Mouse (Mus musculus) liver, embryonic 12.5 days (tissue): ENCODE measurements around the gene Mfsd2a. TPM values are rescaled to one million over a fixed set of nuclear protein-coding genes. Genes with fewer than 3 reads are reported as not detected.

Experiments
- ATAC-seq: fragments of 200-750 bp; cut with Nextera tagmentation; 2 replicates; pipeline ENCODE4 v1.8.0; 2017; ENCODE audit warnings: moderate number of reproducible peaks, mild to moderate bottlenecking, moderate library complexity
- H3K27ac ChIP-seq: fragments of 300-500 bp; sonication (generic); 2 replicates; pipeline ENCODE4 v1.5.1; 2016; ENCODE audit warnings: mild to moderate bottlenecking
- H3K27me3 ChIP-seq: fragments of 300-500 bp; sonication (generic); replicated peaks from 2 replicates; pipeline ENCODE4 v1.6.1; 2016; ENCODE audit warnings: mild to moderate bottlenecking, moderate library complexity
- H3K36me3 ChIP-seq: fragments of 300-500 bp; sonication (generic); 2 replicates; pipeline ENCODE4 v1.6.1; 2016; ENCODE audit warnings: mild to moderate bottlenecking, moderate library complexity
- H3K4me1 ChIP-seq: fragments of 300-500 bp; sonication (generic); 2 replicates; pipeline ENCODE4 v1.6.1; 2016
- H3K4me2 ChIP-seq: fragments of 300-500 bp; sonication (generic); 2 replicates; pipeline ENCODE4 v1.6.1; 2016; ENCODE audit warnings: mild to moderate bottlenecking, moderate library complexity
- H3K4me3 ChIP-seq: fragments of 300-500 bp; sonication (generic); 2 replicates; pipeline ENCODE4 v1.5.1; 2016; ENCODE audit warnings: mild to moderate bottlenecking, moderate library complexity
- H3K9ac ChIP-seq: fragments of 300-500 bp; sonication (generic); 2 replicates; pipeline ENCODE4 v1.6.1; 2016; ENCODE audit warnings: mild to moderate bottlenecking, moderate library complexity
- H3K9me3 ChIP-seq: fragments of 300-500 bp; sonication (generic); replicated peaks from 2 replicates; pipeline ENCODE4 v1.6.1; 2016; ENCODE audit warnings: mild to moderate bottlenecking, moderate library complexity
- WGBS: fragments of 180-500 bp; shearing (Covaris S2); methylation state at CpG from one replicate; pipeline ENCODE4 v1.1.7; 2016; ENCODE audit not compliant: insufficient replicate concordance; 5-methylcytosine and 5-hydroxymethylcytosine counted together
- polyA plus RNA-seq: library from polyadenylated mRNA; unstranded; fragments of >200 nt; fragmentation: Nextera tagmentation; extraction: Ambion mirVana; gene quantifications from 2 replicates; pipeline ENCODE4 v1.2.1, GENCODE M21; 2016

Gene Mfsd2a
- polyA plus RNA-seq, 1 experiment from 2014 or later, result 0.14 TPM

DNA sequence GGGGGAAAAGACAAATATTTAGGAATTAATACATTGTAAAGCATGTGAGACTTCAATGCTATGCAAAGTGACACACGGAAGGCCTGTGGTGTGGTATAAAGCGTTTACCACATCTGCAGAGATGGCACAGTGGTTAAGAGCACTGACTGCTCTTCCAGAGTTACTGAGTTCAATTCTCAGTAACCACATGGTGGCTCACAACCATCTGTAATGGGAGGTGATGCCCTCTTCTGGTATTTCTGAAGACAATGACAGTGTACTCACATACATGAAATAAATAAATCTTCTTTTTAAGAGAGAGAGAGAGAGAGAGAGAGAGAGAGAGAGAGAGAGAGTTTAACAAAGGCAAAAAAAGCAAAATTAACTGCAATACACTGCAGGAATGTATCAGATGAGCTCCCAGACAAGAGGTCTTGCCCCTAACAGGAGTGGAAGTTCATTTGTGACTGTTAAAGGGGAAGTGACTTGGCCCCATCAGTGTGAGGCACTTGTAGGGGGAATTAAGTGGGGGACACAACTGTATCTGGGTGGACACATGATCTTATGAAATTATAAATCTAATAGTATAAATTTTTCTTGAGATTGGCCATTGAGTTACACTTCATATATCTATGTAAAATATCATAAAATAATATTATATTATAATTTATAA lies 29.9 kb downstream of the Mfsd2a start:
- H3K9me3 ChIP-seq, result no peaks in the 10 kb centered on the region
- no peaks in the 10 kb centered on the region for H3K36me3 ChIP-seq
- WGBS, result 66% methylated on average over 2 of the region's 2 CpGs
- H3K27me3 ChIP-seq, result no peaks in the 10 kb centered on the region
- H3K4me1 ChIP-seq, result 0 out of 2 replicates have a peak, but pooled peaks cover 6% of the 10 kb centered on the region
- no peak overlapping the region for H3K4me3 ChIP-seq
- no peak overlapping the region for H3K9ac ChIP-seq
- ATAC-seq, result no peak
- H3K27ac ChIP-seq, result no peak overlapping the region
- no peak overlapping the region for H3K4me2 ChIP-seq

- no peak for ATAC-seq
- 61% methylated on average over 15 of the region's 15 CpGs for WGBS
- H3K9me3 ChIP-seq, result no peaks in the 10 kb centered on the region
- H3K9ac ChIP-seq, result no peak overlapping the region
- no peaks in the 10 kb centered on the region for H3K4me1 ChIP-seq
- H3K4me2 ChIP-seq, result no peak overlapping the region
- no peaks in the 10 kb centered on the region for H3K36me3 ChIP-seq
- H3K4me3 ChIP-seq, result no peak overlapping the region
- no peak overlapping the region for H3K27ac ChIP-seq
- H3K27me3 ChIP-seq, result no peaks in the 10 kb centered on the region
Observed at GRCm38 (mm10) chr4:122923392-122924344, 37.3 kb downstream of the Mfsd2a start.

DNA sequence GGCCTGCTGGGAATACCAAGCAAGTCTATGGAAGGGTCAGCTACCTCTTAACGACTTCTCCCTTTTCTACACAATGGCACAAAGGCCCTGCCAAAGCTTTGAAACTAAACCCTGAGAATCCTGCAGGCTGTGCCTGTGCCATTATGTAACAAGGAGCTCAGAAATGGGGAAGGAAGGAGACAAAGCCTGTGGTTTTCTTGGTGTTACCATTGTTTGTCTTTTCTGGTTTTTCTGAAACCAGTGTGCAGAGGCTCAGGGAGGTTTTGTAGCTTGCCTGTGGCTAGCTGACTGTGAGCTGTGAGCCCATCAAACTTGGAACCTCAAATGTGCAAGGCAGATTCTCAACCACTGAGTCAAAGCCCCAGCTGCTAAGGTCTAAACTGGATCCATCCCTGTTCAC lies 38.1 kb downstream of the Mfsd2a start:
- Histone ChIP-seq H3K4me2 (no peak overlapping the region), H3K9me3 (no peaks in the 10 kb centered on the region), H3K4me1 (no peaks in the 10 kb centered on the region), H3K27me3 (no peaks in the 10 kb centered on the region), H3K9ac (no peak overlapping the region), H3K4me3 (no peak overlapping the region), H3K27ac (no peak overlapping the region), H3K36me3 (no peaks in the 10 kb centered on the region)
- no peak for ATAC-seq
- WGBS, result 13% methylated on average over 1 of the region's 1 CpGs

DNA sequence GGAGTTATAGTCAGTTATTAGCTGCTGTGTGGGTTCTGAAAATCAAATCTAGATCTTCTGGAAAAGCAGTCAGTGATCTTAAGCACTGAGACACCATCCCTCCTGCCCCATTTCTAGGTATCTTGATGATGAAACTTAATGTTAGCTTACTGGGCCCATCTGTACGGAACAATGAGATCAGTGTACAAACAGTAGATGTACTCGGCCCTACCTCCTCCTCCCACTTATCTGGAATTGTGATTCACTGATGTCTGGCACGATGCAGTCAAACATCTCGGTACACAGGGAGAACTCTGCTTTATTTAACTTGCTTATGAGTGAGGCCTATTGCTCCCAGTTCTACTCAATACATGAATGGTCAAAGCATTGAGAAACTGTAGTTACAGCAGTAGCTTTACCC lies 45.0 kb downstream of the Mfsd2a start:
- no peak overlapping the region for H3K27ac ChIP-seq
- no peaks in the 10 kb centered on the region for H3K4me1 ChIP-seq
- H3K4me3 ChIP-seq, result no peak overlapping the region
- H3K9ac ChIP-seq, result no peak overlapping the region
- H3K9me3 ChIP-seq, result 0 out of 2 replicates have a peak, but pooled peaks cover 7% of the 10 kb centered on the region
- no peak for ATAC-seq
- no peaks in the 10 kb centered on the region for H3K36me3 ChIP-seq
- WGBS, result 67% methylated on average over 4 of the region's 4 CpGs
- no peak overlapping the region for H3K4me2 ChIP-seq
- H3K27me3 ChIP-seq, result no peaks in the 10 kb centered on the region

- WGBS, result 71% methylated on average over 7 of the region's 7 CpGs
Observed at GRCm38 (mm10) chr4:122914186-122914585, 46.8 kb downstream of the Mfsd2a start.

GRCm38 (mm10) chr4:122912613-122913012 lies 48.4 kb downstream of the Mfsd2a start:
- H3K4me2 ChIP-seq, result no peak overlapping the region
- WGBS, result 52% methylated on average over 5 of the region's 5 CpGs
- no peak for ATAC-seq
- H3K27ac ChIP-seq, result no peak overlapping the region
- H3K27me3 ChIP-seq, result no peaks in the 10 kb centered on the region
- H3K4me1 ChIP-seq, result no peaks in the 10 kb centered on the region
- no peak overlapping the region for H3K4me3 ChIP-seq
- H3K9ac ChIP-seq, result no peak overlapping the region
- no peaks in the 10 kb centered on the region for H3K36me3 ChIP-seq
- H3K9me3 ChIP-seq, result peaks cover 12% of the 10 kb centered on the region; the same call in 1 of the 2 replicates

More at GRCm38 (mm10) chr4:122914186-122914585, 46.8 kb downstream of the Mfsd2a start:
- ATAC-seq, result no peak
- Histone ChIP-seq H3K4me1 (no peaks in the 10 kb centered on the region), H3K4me3 (no peak overlapping the region), H3K9me3 (0 out of 2 replicates have a peak, but pooled peaks cover 10% of the 10 kb centered on the region), H3K27me3 (no peaks in the 10 kb centered on the region), H3K9ac (no peak overlapping the region), H3K27ac (no peak overlapping the region), H3K4me2 (no peak overlapping the region), H3K36me3 (no peaks in the 10 kb centered on the region)

DNA sequence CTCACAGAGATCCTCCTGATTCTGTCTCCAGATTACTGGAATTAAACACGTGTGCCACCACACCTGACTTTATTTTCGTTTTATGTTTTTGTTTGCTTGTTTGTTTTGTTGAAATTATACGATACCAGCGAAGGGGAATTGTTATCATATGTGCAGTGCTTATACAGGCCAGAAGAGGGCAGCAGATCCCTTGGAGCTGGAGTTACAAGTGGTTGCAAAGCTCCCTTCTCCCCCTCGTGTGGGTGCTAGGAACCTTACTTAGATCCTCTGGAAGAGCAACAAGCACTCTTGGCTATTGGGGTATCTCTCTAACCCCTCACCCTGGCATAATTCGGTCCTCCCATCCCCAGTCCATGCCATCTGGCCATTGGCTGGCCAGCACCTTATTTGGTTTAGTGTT lies 50.4 kb downstream of the Mfsd2a start:
- Histone ChIP-seq H3K9ac (no peak overlapping the region), H3K4me2 (no peak overlapping the region), H3K9me3 (peaks cover 13% of the 10 kb centered on the region; the same call in 1 of the 2 replicates), H3K36me3 (no peaks in the 10 kb centered on the region), H3K4me1 (no peaks in the 10 kb centered on the region), H3K4me3 (no peak overlapping the region), H3K27ac (no peak overlapping the region), H3K27me3 (no peaks in the 10 kb centered on the region)
- no peak for ATAC-seq
- 36% methylated on average over 6 of the region's 6 CpGs for WGBS

- no peak overlapping the region for H3K4me2 ChIP-seq
- no peaks in the 10 kb centered on the region for H3K27me3 ChIP-seq
- WGBS, result 63% methylated on average over 12 of the region's 12 CpGs
- no peak overlapping the region for H3K9ac ChIP-seq
- H3K4me1 ChIP-seq, result no peaks in the 10 kb centered on the region
- no peaks in the 10 kb centered on the region for H3K36me3 ChIP-seq
- peaks cover 13% of the 10 kb centered on the region; the same call in 1 of the 2 replicates for H3K9me3 ChIP-seq
- no peak overlapping the region for H3K27ac ChIP-seq
- ATAC-seq, result no peak
- no peak overlapping the region for H3K4me3 ChIP-seq
Observed at GRCm38 (mm10) chr4:122909572-122910189, 51.3 kb downstream of the Mfsd2a start.

- no peak overlapping the region for H3K9ac ChIP-seq
- peaks cover 3% of the 10 kb centered on the region; the same call in 1 of the 2 replicates for H3K9me3 ChIP-seq
- 76% methylated on average over 10 of the region's 10 CpGs for WGBS
- no peak overlapping the region for H3K4me3 ChIP-seq
- no peaks in the 10 kb centered on the region for H3K4me1 ChIP-seq
- H3K27me3 ChIP-seq, result 0 out of 2 replicates have a peak, but pooled peaks cover 7% of the 10 kb centered on the region
- H3K36me3 ChIP-seq, result no peaks in the 10 kb centered on the region
- no peak overlapping the region for H3K27ac ChIP-seq
- no peak for ATAC-seq
- no peak overlapping the region for H3K4me2 ChIP-seq
Observed at GRCm38 (mm10) chr4:122905359-122905758, 55.6 kb downstream of the Mfsd2a start.

DNA sequence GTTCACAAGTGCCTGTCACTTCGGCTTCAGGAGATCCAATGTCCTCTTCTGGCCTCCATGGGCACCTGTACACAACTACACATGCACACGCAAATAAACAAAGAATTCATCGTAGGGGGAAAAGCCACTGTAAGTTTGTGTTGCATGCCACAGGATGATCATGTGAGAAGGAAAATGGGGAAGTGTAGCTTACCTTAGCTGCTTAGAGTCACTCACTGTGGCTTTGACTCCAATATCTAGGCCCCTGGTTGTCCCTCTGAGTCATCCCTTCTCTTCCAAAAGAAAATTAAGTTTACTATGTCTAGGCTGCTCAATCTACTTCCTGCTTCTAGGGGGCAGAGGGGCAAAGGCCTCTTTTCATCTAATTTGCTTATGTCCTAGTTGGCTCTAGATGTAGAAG lies 57.3 kb downstream of the Mfsd2a start:
- Histone ChIP-seq H3K27me3 (0 out of 2 replicates have a peak, but pooled peaks cover 7% of the 10 kb centered on the region), H3K4me2 (no peak overlapping the region), H3K4me1 (no peaks in the 10 kb centered on the region), H3K27ac (no peak overlapping the region), H3K4me3 (no peak overlapping the region), H3K9ac (no peak overlapping the region), H3K36me3 (no peaks in the 10 kb centered on the region), H3K9me3 (peaks cover 3% of the 10 kb centered on the region; the same call in 1 of the 2 replicates)
- 72% methylated on average over 3 of the region's 3 CpGs for WGBS
- ATAC-seq, result no peak

GRCm38 (mm10) chr4:122902156-122902555 lies 58.8 kb downstream of the Mfsd2a start:
- no peak overlapping the region for H3K9ac ChIP-seq
- no peak overlapping the region for H3K4me2 ChIP-seq
- H3K4me1 ChIP-seq, result no peaks in the 10 kb centered on the region
- no peaks in the 10 kb centered on the region for H3K36me3 ChIP-seq
- H3K9me3 ChIP-seq, result no peaks in the 10 kb centered on the region
- H3K4me3 ChIP-seq, result no peak overlapping the region
- ATAC-seq, result no peak
- WGBS, result 18% methylated on average over 6 of the region's 6 CpGs
- H3K27ac ChIP-seq, result no peak overlapping the region
- 0 out of 2 replicates have a peak, but pooled peaks cover 7% of the 10 kb centered on the region for H3K27me3 ChIP-seq
